Mouse (Mus musculus): ENCODE measurements around the gene Cntn2.
A peak's percentile ranks its signal among the peaks of the same experiment; 100 is the strongest.
"Not testable (repeated sequence)": the region's sequence is repeated elsewhere in the genome, so short reads cannot be mapped to it uniquely, and the experiment has no call there.

Gene Cntn2

DNA sequence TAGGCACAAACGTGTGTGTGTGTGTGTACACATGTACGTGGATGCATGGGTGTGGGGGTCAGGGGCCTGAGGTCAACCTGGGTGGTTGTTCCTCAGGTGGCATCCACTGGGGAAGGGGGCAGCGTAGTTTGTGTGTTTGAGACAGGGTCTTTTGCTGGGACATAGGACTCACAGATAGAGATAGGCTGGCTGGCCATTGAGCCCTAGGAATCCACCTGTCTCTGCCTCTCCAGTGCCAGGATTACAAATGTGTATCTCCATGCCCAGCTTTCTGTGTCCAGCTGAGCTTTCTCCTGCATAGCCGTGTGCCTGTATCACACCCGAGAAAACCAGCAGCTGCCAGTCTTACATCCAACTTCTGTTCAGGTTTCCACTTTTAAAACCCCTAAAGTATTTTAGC, 33.3 kb downstream of the Cntn2 start:
- DNase-seq = peak; percentile 38

GRCm38 (mm10) chr1:132506656-132507055, 36.4 kb downstream of the Cntn2 start:
- DNase-seq = no peak

DNA sequence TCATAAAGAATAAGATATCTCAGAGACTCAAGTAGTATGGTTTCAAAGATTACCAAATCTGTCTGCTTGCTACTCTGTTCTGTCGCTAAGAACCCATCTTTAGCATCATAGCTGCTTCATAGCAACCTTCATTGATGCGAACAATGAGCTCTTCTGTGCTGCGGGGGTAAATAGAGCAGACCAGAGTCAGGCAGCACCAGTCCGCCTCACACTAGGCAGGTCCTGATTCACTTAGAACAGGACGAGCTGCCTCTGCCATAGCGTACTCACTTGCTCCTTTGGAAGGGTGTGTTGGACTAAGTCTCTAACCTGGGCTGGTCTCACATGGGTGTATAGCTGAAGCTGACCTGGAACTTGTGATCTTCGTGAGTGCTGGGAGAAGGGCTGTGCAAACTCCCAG, 37.0 kb downstream of the Cntn2 start, which contains the start of gene Tmem81:
TSS of gene Tmem81 (plus strand) at position 173 of the 400 bp plus-strand sequence.
- no peak for DNase-seq

- no peak for DNase-seq
These were observed 37.9 kb downstream of the Cntn2 start for GRCm38 (mm10) chr1:132505155-132505554.

DNA sequence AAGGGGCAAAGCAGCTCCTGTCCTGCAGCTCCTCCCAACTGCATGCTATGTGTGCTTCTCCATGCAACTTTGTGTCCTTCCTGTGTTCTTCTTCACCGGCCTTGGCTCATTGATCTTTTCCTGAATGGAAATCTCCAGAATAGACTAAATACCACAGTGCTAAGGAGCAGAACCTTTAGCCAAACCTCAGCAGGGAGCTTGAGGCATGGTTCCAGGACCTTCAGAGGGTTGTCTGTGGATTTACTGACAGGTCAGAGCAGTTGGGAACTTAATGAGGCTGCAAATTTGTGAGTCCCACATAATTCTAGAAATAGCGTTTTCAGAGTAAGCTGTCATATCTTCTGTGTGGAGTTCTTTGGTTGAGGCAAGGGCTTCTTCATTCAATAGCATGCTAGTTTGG, 42.5 kb downstream of the Cntn2 start:
- peak; percentile 44 for DNase-seq

DNA sequence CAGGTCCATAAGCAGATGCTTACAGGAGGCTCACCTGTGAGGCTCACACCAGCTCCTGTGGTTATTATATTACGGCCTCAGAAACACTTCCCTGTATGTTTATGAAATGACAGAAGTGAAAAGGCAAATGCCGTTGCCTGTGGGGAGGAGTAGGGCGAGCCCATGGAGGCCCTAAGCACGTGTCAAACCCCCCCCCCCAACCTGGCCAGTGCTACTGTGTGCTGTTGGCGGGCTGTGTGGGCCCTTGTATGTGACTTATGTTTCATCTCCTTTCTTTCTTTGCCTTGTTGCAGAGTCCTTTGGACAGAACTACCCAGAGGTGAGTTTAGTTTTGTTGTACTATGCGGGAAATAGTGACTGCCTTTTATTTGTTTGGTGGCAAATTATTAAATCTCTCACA, 59.3 kb downstream of the Cntn2 start:
- no peak for DNase-seq

- DNase-seq = no peak
These were observed 59.8 kb downstream of the Cntn2 start for GRCm38 (mm10) chr1:132483234-132483633.

GRCm38 (mm10) chr1:132481619-132482018, 61.4 kb downstream of the Cntn2 start:
- DNase-seq = no peak

- DNase-seq = no peak
These were observed 63.6 kb downstream of the Cntn2 start for GRCm38 (mm10) chr1:132479438-132479837.

DNA sequence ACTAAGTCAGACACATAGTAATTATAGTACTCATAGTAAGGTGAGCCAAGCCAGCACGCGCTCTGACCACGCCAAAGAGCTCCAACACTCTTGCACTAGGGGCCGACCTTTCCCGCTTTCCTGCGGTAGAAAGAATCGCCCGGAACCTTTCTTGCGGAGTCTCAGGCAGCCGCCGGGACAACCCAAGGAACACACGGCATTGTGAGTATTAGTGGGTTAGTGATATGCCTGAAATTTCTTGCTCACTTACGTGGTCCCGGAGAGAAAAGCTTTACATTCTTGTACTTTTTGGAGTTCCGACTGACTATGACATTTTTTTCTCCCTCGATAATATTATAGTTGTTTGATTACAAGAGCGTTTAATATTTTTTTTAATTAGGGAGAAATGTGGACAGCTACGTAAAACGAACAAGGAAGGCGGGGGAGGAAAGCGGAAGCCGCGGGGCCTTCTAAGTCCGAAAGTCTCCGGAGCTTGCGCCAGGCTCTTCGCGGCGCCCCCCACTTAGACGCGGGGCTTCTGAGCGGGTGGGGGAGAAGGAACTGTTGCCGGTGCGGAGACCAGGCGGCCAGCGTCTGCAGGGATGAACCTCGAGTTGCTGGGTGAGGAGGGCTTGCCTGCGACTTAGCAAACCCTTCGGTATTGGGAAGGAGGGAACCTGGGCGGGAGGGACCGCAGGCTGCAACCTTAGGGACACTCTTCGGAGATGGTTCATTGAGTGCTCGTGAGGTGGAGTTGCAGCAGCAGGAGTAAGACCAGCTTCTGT, 65.9 kb downstream of the Cntn2 start, which contains the start of gene Rbbp5:
TSS of gene Rbbp5 (plus strand) at position 438 of the 764 bp plus-strand sequence.
- DNase-seq = peak; percentile 93

- no peak for DNase-seq
These were observed 66.5 kb downstream of the Cntn2 start for GRCm38 (mm10) chr1:132476575-132476927.

GRCm38 (mm10) chr1:132474496-132474895, 68.6 kb downstream of the Cntn2 start:
- no peak for DNase-seq

GRCm38 (mm10) chr1:132472537-132472936, 70.5 kb downstream of the Cntn2 start:
- DNase-seq = no peak

DNA sequence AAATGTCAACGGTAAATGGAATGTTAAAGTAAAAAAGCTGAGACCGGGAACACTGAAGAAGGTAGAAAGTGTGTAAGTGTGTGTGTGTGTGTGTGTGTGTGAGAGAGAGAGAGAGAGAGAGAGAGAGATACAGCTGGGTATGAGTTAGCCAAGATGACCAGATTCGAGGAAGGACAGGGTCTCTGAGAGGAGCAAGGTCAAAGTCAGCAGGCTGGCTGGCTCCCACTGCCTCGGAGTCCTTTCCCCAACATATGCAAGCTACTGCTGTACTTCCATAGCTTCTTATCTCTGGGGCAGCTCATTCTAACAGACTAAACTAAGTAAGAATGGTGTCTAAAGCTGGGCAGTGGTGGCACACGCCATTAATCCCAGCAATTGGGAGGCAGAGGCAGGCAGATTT, 71.6 kb downstream of the Cntn2 start:
- no peak for DNase-seq

GRCm38 (mm10) chr1:132471032-132471431, 72.0 kb downstream of the Cntn2 start:
- no peak for DNase-seq

DNA sequence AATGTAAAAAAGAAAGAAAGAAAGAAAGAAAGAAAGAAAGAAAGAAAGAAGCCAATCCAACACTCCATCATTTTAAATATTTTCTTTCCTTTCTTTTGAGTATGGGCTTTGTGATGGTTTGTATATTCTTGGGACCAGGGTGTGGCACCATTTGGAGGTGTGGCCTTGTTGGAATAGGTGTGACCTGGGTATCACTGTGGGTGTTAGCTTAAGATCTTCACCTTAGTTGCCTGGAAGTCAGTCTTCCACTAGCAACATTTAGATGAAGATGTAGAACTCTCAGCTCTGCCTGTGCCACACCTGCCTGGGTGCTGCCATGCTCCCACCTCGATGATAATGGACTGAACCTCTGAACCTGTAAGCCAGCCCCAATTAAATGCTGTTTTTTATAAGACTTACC, 73.0 kb downstream of the Cntn2 start:
- not testable (repeated sequence) for DNase-seq

DNA sequence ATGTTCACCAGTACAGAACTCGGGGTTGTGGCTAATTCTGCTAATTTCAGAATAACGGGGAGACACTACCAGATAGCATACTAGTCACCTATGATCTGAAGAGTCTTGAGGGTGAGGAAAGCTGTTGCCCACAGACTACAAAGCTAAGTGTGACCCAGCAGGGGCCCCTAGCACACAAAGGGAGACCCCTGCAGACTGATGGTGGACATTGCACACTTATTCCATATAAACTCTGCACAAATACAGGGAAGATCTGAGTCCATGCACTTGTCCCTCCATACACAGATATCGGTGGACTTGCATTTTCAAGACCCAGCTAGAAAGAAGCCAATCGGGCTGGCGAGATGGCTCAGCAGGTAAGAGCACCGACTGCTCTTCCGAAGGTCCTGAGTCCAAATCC, 73.5 kb downstream of the Cntn2 start:
- DNase-seq = no peak

- no peak for DNase-seq
These were observed 74.1 kb downstream of the Cntn2 start for GRCm38 (mm10) chr1:132468926-132469325.

- no peak for DNase-seq
These were observed 78.4 kb downstream of the Cntn2 start for GRCm38 (mm10) chr1:132464651-132465050.
